Mouse (Mus musculus) intestine, embryonic 16.5 days (tissue): ENCODE measurements around the gene Golm1. TPM values are rescaled to one million over a fixed set of nuclear protein-coding genes. Genes with fewer than 3 reads are reported as not detected.

Experiments used
- ATAC-seq: fragments of 200-750 bp; cut with Nextera tagmentation; 2 replicates; pipeline ENCODE4 v1.8.0; 2017; ENCODE audit warnings: moderate TSS enrichment, moderate library complexity
- H3K27ac ChIP-seq: fragments of 300-500 bp; sonication (generic); 2 replicates; pipeline ENCODE4 v1.5.1; 2014; ENCODE audit warnings: mild to moderate bottlenecking, low read length
- H3K27me3 ChIP-seq: fragments of 300-500 bp; sonication (generic); replicated peaks from 2 replicates; pipeline ENCODE4 v1.6.1; 2014; ENCODE audit warnings: low read length, control low read depth, mixed read lengths; ENCODE audit not compliant: control insufficient read depth, insufficient read depth
- H3K36me3 ChIP-seq: fragments of 300-500 bp; sonication (generic); 2 replicates; pipeline ENCODE4 v1.6.1; 2014; ENCODE audit warnings: low read length, control low read depth; ENCODE audit not compliant: control insufficient read depth, insufficient read depth
- H3K4me1 ChIP-seq: fragments of 300-500 bp; sonication (generic); 2 replicates; pipeline ENCODE4 v1.6.1; 2014; ENCODE audit warnings: low read length, control low read depth, mixed read lengths; ENCODE audit not compliant: control insufficient read depth, insufficient read depth
- H3K4me2 ChIP-seq: fragments of 300-500 bp; sonication (generic); 2 replicates; pipeline ENCODE4 v1.6.1; 2014; ENCODE audit warnings: low read depth, low read length, control low read depth
- H3K4me3 ChIP-seq: fragments of 300-500 bp; sonication (generic); 2 replicates; pipeline ENCODE4 v1.5.1; 2014; ENCODE audit warnings: mild to moderate bottlenecking, low read length
- H3K9ac ChIP-seq: fragments of 300-500 bp; sonication (generic); 2 replicates; pipeline ENCODE4 v1.6.1; 2014; ENCODE audit warnings: low read depth, low read length
- H3K9me3 ChIP-seq: fragments of 300-500 bp; sonication (generic); 2 replicates; pipeline ENCODE4 v1.6.1; 2016; ENCODE audit warnings: low read length, control low read depth; ENCODE audit not compliant: control insufficient read depth
- WGBS: fragments of 180-500 bp; shearing (Covaris S2); extraction: QIAGEN DNeasy Blood & Tissue Kit; methylation state at CpG from one replicate; pipeline ENCODE4 v1.1.7; 2014; 5-methylcytosine and 5-hydroxymethylcytosine counted together
- polyA plus RNA-seq: library from polyadenylated mRNA; unstranded; fragments of >200 nt; fragmentation: Nextera tagmentation; extraction: Ambion mirVana; gene quantifications from 2 replicates; pipeline ENCODE4 v1.2.1, GENCODE M21; 2015

Gene Golm1
- polyA plus RNA-seq, 1 experiment from 2014 or later, result 90.4 TPM

DNA sequence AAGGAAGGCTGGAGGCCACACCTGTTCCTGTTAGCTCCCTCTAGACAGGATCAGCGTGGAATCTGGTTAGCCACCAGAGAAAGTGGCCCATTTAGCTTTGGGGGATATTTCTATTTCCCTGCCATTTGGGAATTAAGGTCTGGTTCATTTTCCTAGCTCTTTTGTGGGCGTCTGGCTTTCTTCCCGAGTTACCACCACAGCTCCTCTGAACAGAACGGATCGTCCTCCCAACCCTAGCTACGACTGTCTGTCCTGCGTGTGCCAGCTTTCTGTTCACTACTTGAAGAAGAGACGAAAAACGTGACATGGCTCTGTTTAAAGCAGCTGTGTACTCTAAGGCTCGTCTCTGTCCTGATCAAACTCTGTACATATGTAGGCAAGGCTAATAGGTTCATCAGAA lies 5.7 kb downstream of the Golm1 start:
- Histone ChIP-seq H3K27ac (0 out of 2 replicates have a peak overlapping the region, but pooled peaks have one; percentile 94), H3K4me3 (no peak overlapping the region), H3K9ac (no peak overlapping the region), H3K36me3 (no peaks in the 10 kb centered on the region), H3K4me1 (peaks cover 25% of the 10 kb centered on the region), H3K4me2 (no peak overlapping the region), H3K27me3 (no peaks in the 10 kb centered on the region), H3K9me3 (no peaks in the 10 kb centered on the region)
- 82% methylated on average over 10 of the region's 10 CpGs for WGBS
- no peak for ATAC-seq

DNA sequence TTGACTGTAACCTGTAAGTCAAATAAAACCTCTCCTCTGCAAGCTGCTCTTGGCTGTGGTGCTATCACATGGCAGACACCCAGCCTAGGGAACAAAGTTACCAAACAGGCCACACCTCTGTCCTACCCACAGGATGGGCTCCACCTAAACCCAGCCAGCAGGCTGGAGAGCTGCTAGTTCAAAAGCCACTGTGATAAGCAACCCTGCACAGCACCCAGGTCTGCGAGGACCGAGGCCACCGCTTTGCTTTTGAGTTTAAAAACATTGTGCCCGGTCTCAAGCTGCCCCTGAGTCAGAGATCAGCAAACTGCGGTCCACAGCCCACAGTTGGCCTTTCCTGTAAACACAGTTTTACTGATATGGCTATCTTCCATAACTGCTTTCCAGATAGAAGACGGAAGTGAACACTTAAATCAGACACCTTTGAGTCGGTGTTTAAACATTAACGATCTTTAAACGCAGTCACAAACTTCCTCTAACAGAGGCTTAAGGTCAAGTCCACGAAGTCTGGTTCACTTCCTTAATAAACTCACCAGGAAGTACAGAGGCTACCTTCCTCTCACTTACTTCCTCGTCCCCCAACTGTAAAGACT lies 7.0 kb downstream of the Golm1 start:
- Histone ChIP-seq H3K4me3 (peak overlapping the region; percentile 16; the same call in 1 of the 2 replicates), H3K4me1 (peaks cover 18% of the 10 kb centered on the region), H3K9ac (no peak overlapping the region; the same call in 1 of the 2 replicates), H3K9me3 (no peaks in the 10 kb centered on the region), H3K4me2 (peak overlapping the region; percentile 42), H3K27me3 (no peaks in the 10 kb centered on the region), H3K27ac (peak overlapping the region; percentile 94), H3K36me3 (no peaks in the 10 kb centered on the region)
- peak; percentile 95 for ATAC-seq
- 27% methylated on average over 11 of the region's 11 CpGs for WGBS

DNA sequence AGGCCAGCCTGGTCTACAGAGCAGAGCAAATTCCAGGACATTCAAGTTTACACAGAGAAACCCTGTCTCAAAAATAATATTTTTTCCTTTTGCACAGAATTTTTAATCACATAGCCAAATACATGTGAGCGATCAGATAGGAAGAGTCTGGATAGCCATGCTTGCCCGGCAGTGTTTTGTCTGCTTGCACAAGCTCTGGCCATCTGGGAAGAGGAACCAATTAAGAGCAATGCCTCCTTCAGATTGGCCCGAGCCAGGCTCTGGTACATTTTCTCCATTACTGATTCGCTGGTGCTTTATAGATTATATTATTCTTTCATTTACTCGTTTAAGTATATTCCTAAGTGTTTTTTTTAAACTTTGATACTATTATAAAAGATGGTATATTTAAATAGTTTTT lies 7.8 kb downstream of the Golm1 start:
- Histone ChIP-seq H3K27me3 (no peaks in the 10 kb centered on the region), H3K27ac (peak overlapping the region; percentile 55), H3K36me3 (peaks cover 3% of the 10 kb centered on the region; the same call in 1 of the 2 replicates), H3K4me2 (no peak overlapping the region), H3K4me1 (peaks cover 15% of the 10 kb centered on the region), H3K9me3 (no peaks in the 10 kb centered on the region), H3K9ac (no peak overlapping the region), H3K4me3 (no peak overlapping the region)
- 75% methylated on average over 5 of the region's 5 CpGs for WGBS
- ATAC-seq, result no peak

DNA sequence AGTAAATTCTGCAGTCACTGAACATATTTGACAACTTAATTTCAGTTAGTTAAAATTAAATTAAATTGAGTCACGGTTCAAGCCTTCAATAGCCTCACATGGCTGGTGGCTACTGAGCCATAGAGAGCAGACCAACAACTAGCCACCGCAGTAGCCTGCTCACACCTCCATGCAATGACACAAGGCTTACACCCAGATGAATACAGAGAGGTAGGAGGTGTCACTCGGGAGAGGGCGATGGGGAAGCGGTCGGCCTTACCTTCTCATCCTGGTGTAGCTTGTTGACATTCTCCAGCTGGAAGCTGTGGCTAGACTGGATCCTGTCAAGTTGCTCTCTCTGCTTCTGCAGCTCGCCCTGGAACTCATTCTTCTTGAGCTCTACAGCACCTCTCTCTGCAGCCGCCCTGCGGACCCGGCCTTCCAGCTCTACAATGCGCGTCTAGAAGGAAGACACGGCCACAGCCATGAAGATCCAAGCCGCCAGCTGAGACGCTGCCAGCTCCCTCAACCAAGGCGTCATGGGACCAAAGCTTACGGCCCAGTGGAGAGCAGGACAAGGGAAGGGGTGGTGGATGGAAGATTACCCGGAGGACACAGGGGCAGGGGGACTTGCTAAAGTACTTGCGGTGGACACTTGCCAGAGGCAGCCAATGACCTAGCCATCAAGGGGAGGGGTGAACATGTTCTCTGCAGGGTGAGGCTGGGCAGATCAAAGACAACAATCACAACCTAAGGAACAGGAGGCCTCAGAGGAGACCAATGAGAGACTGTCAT lies 11.5 kb downstream of the Golm1 start:
- Histone ChIP-seq H3K9me3 (no peaks in the 10 kb centered on the region), H3K4me1 (peaks cover 16% of the 10 kb centered on the region), H3K4me3 (no peak overlapping the region), H3K9ac (no peak overlapping the region), H3K36me3 (peaks cover 9% of the 10 kb centered on the region), H3K27me3 (no peaks in the 10 kb centered on the region), H3K27ac (no peak overlapping the region), H3K4me2 (no peak overlapping the region)
- 86% methylated on average over 19 of the region's 19 CpGs for WGBS
- no peak for ATAC-seq

DNA sequence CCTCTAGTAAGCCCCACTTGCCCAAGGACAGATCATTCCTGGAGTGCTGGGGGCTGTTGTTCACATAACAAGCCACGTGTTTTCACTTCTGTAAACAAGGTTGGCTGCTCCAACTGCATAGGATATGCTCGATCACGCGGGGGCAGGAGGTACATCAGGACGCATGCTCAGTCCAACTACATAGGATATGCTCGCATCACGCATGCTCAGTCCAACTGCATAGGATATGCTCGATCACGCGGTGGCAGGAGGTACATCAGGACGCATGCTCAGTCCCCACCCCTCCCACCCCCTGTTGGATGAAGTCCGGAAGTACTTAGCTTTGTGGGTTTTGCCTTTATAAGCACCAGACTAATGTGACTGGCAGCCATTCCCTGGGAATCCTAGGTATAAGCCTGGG lies 13.6 kb downstream of the Golm1 start:
- 93% methylated on average over 12 of the region's 12 CpGs for WGBS
- no peaks in the 10 kb centered on the region for H3K9me3 ChIP-seq
- H3K4me1 ChIP-seq, result peaks cover 11% of the 10 kb centered on the region
- H3K27ac ChIP-seq, result no peak overlapping the region
- H3K36me3 ChIP-seq, result peaks cover 15% of the 10 kb centered on the region
- ATAC-seq, result no peak
- H3K27me3 ChIP-seq, result no peaks in the 10 kb centered on the region
- H3K4me3 ChIP-seq, result no peak overlapping the region
- H3K9ac ChIP-seq, result no peak overlapping the region
- no peak overlapping the region for H3K4me2 ChIP-seq

DNA sequence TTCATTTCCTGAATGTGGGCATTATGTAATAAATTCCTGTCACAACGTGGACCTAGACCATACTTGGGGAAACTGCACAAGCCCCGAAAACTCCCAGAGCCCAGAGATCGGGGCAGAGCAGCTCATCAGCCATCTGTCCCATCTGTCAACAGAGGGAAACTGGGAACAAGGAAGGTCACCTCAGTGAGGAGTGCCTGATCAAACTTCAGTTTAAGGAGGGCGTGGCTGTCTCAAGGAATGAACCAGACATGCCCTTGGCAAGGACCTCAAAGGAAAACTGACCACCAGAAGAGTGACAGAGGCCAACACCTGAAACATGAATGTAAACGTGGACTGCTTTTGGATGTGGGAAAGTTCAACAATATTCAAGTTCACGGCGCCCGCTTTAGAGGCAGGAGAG lies 14.2 kb downstream of the Golm1 start:
- Histone ChIP-seq H3K4me2 (no peak overlapping the region), H3K27me3 (no peaks in the 10 kb centered on the region), H3K4me3 (no peak overlapping the region), H3K9ac (no peak overlapping the region), H3K36me3 (peaks cover 15% of the 10 kb centered on the region), H3K9me3 (no peaks in the 10 kb centered on the region), H3K4me1 (peaks cover 16% of the 10 kb centered on the region), H3K27ac (no peak overlapping the region)
- ATAC-seq, result peak; percentile 37; the same call in 1 of the 2 replicates
- 83% methylated on average over 8 of the region's 8 CpGs for WGBS

DNA sequence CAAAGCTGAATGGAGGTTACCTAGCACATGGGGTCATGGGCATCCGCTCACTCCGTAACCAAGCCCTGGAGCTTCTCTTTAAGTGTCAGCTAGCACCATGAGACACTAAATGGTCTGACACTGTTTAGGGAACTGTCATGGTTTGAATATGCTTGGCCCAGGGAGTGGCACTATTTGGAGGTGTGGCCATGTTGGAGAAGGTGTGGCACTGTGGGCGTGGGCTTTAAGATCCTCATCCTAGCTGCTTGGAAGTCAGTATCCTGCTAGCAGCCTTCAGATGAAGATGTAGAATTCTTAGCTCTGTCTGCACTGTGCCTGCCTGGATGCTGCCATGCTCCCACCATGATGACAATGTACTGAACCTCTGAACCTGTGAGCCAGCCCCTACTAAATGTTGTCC lies 15.2 kb downstream of the Golm1 start:
- H3K4me1 ChIP-seq, result peaks cover 16% of the 10 kb centered on the region
- no peak overlapping the region for H3K4me3 ChIP-seq
- H3K4me2 ChIP-seq, result no peak overlapping the region
- H3K9ac ChIP-seq, result no peak overlapping the region
- H3K27ac ChIP-seq, result no peak overlapping the region
- peaks cover 15% of the 10 kb centered on the region for H3K36me3 ChIP-seq
- WGBS, result 97% methylated on average over 3 of the region's 3 CpGs
- H3K27me3 ChIP-seq, result no peaks in the 10 kb centered on the region
- no peak for ATAC-seq
- H3K9me3 ChIP-seq, result no peaks in the 10 kb centered on the region

DNA sequence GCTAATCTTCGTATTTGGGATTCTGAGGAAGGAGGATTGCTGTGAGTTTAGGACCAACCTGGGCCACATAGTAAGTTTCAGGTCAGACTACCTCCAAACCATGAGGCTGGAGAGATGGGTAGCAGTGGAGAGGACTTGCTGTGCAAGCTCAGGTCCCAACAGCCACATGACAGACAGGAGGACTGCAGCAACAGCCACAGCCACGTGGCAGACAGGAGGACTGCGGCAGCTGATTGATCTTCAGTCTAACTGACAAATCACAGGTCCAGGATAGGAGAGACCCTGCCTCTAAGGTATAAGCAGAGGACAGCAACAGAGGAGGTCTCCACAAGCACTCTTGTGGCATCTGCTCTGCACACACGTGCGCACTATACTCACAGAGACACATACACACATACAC lies 17.8 kb downstream of the Golm1 start:
- 83% methylated on average over 5 of the region's 5 CpGs for WGBS
- Histone ChIP-seq H3K4me1 (peaks cover 27% of the 10 kb centered on the region), H3K4me3 (no peak overlapping the region), H3K27me3 (no peaks in the 10 kb centered on the region), H3K9ac (no peak overlapping the region), H3K36me3 (peaks cover 12% of the 10 kb centered on the region; the same call in 1 of the 2 replicates), H3K9me3 (no peaks in the 10 kb centered on the region), H3K4me2 (no peak overlapping the region), H3K27ac (no peak overlapping the region)
- ATAC-seq, result no peak

DNA sequence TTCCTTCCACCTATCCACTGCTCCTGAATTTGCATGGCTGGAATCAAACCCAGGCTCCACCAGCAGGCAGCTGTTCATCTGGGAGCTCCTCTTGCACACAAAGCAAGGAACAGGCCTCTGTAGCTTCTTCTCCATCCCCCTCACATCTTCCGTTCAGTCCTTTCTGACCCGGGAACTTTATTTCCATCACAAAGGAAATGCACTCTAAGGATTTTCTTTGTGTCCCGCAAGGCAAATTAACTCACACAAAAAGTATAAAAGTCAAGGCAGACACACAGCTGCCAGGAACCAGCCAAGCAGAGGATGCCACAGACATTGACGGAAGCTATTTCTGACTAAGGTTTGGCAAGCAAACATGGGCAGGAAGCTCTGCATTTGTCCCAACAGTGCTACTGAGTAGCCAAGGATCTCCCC lies 18.6 kb downstream of the Golm1 start:
- H3K27ac ChIP-seq, result 0 out of 2 replicates have a peak overlapping the region, but pooled peaks have one; percentile 30
- peaks cover 12% of the 10 kb centered on the region; the same call in 1 of the 2 replicates for H3K36me3 ChIP-seq
- H3K4me1 ChIP-seq, result peaks cover 27% of the 10 kb centered on the region
- 71% methylated on average over 4 of the region's 4 CpGs for WGBS
- H3K9ac ChIP-seq, result no peak overlapping the region
- H3K4me2 ChIP-seq, result no peak overlapping the region
- H3K27me3 ChIP-seq, result no peaks in the 10 kb centered on the region
- ATAC-seq, result no peak
- no peaks in the 10 kb centered on the region for H3K9me3 ChIP-seq
- H3K4me3 ChIP-seq, result no peak overlapping the region
